Mouse (Mus musculus): ENCODE results near the gene Dgkb.

Dgkb gene

DNA sequence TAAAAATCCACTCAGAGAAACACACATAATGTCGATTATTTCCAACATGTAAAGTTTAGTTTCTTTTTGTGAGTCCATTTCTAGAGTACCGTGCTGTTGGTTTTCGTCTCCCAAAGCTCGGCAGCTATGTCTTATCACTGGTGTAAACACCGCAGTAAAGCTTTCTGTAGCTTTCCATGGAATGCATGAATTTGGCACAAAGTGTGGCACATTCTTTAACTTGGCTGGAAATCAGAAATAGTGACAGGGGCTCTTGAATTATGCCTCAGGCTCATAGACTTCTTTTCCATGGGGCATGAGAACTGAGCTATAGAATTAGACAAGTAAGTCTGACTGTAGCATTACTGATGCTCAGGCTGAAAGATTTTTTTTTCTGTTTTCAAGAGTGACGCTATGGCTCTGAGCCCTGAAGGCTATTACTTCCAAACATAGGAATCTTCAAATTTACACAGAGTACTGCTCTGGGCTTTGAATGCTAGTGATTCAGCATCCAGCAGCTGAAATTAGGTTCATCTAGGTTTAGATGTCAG is 179.0 kb downstream of the Dgkb start:
- DNase-seq: no peak

DNA sequence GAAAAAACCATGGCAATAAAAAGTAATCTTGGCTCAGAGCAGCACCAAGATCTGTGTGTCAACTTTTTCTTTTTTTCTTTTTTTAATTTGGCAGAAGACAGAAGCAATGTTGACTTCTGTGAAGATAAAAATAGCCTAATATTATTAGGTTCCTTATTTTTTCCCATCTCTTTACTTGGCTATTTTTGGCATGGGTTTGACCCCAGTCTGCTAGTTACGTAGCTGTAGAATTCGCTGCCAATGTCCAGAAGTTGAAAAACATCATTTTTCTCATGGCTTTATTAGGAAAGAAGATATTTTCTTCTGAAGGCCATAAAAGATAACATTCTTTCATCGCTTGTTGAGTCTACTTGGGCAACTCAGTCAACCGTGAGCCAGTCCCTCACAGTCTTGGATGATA is 200.1 kb downstream of the Dgkb start:
- no peak for DNase-seq

DNA sequence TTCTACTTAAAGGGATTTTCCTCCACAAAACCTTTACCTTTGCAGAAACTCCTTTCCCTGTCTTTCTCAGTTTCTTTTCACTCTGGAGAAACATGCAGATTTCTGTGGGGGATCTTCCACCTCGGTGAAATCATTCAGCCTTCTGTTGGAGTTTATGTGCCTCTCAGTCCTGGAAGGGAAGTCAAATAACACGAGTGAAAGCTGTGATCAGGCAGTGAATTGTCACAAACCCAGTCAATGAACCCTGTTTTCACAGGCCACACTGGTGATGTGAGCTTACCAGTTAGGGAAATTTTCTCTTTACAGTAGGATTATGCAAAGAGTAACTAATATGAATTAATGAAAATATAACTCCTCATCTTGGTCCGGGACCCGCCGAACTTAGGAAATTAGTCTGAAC is 229.7 kb downstream of the Dgkb start:
- no peak for DNase-seq

DNA sequence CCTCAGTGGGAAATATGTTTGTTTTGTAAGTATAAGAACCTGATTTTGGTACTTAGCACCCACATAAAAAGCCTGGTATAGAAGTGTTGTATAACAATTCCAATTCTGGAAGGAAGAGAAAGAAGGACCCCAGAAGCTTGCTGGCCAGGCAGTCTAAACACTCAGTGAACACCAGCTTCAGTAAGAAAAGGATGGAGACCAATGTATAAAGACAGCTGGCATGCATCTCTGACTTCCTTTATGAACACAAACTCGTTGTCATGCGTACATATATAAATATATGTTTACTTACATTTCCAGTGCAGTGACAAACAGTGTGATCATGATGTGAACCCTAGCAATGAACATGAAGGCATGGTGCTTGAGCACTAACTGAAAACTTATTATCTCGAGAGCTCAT is 270.7 kb downstream of the Dgkb start:
- DNase-seq: no peak

DNA sequence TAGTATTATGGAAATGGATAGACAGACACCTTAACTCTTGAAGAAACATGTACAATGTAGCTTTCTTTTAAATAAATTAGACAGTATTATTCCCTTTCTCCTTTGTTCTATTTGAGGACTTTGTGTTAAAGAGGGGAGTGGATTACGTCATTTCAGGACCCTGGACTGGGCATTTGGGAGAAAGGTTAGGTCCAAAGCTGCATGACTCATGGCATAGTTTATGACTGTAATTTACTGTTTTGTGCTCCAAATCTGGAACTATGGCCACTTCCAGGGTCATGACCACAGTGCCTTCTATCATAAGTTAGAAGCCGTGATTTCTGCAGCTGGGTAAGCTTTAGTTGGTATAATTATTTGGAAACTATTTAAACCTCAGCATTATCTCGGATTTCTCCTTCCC is 294.4 kb downstream of the Dgkb start:
- no peak for DNase-seq

DNA sequence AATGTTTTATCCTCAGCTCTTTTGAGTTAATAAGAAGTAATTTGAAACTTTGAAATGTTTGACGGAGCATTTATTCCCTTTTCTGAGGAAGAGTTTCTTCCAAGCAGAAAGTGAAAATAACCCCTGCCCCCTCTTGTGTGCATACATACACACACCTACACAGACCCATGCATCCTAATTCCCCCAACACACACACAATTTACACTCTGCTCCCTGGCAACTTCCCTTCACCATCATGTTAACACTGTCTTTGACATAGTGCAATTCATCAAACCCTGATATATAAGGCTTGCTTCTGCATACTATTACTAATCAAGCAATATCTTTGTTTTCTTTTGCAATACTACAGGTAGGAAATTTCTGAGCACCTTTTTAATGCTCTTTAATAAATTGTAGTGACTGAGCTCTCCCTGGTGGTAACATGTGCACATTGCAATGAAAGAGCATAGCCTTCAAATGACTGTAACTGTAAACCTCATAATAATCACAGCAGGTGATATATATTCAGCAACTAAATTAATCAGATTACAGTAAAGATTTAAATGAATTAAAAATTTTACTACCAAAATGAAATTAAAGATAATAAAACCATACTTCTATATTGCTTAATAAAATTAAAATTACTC is 297.6 kb downstream of the Dgkb start:
- DNase-seq: peak in 1 of 2 experiments; percentile 23

DNA sequence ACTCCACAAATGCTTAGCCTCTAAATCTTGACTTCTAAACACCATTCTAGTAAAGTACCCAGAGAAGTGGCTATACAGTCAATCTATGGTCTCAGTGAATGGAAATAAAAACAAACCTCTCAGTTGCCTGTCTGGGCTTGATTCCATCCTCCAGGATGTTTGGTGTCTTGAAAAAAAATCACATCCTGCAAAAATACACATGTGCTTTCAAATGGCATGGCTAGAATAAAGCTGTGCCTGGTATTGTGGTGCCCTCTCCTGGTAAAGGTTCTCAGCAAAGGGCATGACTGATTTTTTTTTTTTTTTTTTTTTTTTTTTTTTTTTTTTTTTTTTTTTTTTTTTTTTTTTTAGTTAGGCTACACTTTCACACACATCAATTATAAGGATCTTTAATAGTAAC is 306.0 kb downstream of the Dgkb start:
- peak in 1 of 2 experiments; percentile 3 for DNase-seq

DNA sequence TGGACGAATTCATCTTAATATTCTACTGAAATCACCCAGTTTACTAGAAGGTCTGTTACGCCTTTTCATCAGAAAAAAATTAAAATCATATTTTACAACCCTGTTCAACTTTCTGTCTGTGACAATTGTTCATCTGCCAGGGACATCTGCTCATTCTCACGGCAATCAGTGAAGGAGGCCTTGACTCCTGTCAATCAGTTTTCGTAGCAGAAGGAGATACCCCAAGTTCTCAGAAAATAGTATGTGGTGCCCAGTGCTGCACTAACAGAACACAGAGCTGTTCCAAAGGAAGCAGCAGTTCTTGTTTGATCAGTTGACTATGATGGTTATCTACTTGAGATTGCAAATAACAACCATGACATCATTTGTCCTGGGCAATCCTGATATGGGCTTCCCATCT is 307.8 kb downstream of the Dgkb start:
- no peak for DNase-seq

DNA sequence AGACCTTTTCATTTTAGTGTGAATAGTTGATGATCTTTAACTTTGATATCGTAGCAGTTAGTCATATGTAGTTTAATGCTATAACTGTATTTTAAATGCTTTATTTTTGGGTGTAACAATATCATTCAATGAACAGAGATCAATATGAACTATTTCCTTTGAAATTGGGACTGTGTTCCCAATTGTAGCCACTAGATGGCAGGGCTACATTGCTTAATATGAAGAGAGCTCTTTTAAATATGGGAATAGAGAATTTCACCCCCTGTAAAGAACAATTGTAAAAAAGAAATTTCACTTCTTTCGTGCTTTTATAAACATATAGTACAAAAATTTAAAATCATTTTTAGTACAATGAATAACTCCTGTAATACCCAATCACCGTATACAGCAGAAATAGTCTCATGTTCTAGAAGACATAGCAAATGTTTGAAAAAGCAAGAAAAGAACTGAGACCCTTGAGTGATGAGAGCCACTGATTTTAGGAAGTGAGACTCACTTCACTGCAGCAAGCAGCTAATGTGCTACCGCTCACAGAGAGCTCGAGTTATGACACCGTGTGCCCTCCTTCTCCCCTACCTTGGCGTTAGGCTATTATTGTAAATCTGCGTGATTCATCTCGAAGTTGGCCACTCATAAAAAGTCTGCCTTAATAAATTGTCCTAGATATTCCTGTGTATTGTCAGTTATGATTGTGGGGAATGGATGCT is 312.8 kb downstream of the Dgkb start:
- peak in 1 of 2 experiments; percentile 4 for DNase-seq

DNA sequence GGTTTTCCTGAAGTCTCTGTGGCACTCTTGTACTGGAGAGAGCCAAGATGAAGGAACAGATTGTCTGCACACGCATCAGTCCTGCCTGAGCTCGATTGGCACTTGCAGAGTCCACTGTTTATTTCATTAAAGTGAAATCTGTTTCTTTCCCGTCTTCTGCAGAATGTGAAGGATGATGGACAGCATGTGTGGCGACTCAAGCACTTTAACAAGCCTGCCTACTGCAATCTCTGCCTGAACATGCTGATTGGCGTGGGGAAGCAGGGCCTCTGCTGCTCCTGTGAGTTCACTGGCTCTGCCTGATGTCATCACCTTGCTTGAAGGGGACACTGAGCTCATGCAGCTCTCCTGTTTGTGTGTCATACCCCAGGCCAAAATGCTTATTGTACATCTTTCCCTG is 318.9 kb downstream of the Dgkb start:
- DNase-seq: no peak

DNA sequence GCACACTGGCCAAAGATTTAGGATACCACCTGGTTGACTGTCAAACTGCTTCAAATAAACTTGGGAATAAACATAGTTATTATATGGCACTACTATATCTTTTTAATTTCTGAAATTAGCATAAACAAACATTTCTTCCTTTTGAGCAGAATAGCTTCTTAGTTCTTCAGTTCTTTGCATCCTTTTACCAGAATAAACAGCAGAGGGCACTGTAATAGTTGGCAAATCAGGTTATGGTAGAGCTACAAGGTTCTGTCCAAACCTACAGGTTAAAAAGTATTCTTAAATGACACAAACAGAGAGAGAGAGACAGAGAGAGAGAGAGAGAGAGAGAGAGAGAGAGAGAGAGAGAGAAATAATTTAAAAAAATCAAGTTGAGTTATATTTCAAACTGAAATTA is 322.5 kb downstream of the Dgkb start:
- no peak for DNase-seq

DNA sequence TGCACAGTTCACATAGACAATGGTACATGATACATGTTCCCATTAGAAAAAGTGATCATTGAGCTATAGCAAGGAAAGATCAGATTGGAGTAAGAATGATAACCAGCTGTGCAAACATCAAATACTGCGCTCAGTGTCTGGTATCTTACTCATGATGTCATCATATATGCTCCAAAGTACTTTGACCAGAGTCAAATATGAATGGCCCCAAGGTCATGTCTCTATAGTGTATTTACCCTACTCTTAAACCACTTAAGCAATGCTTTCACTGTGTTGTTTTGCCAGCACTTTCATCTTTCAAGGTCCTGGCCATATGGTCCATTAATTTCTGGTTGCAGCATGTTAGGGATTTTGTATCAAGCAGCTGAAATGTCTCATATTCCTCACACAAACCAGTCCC is 415.1 kb downstream of the Dgkb start:
- no peak for DNase-seq

DNA sequence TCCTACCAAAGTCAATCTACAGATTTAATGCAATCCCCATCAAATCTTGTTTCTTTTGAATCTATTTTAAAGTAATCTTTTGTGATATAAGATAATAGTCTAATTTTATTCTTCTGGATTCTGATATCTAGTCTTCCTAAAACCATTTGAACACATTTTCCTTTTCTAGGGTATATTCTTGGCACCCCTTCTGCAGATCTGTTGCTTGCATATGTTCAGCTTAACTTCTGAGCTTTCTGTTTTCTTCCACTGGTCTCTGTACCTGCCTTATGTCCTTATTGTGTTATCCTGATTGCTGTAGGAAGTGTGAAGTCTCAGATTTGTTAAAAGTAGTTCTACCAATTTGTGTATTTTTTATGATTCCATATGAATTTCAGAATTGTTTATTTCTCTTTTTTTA is 451.3 kb downstream of the Dgkb start:
- DNase-seq: no peak

DNA sequence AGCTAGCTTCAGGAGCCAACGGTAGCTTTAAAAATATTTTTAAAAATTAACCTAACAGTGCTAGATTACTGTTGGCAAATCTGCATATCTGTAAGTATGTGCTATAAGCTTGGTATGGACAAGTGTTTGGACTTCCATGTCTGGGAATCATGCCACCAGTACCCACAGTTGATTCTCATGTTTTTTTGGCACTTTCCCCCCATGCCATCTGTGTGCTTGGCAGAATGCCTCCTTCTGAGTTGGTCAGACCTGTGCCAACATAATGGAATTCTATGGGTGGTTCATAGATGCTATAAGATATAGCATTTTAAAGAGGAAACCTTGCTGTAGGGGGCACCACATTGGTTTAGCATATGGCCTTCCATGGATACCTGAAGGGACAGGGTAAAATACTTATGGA is 484.0 kb downstream of the Dgkb start:
- no peak for DNase-seq

DNA sequence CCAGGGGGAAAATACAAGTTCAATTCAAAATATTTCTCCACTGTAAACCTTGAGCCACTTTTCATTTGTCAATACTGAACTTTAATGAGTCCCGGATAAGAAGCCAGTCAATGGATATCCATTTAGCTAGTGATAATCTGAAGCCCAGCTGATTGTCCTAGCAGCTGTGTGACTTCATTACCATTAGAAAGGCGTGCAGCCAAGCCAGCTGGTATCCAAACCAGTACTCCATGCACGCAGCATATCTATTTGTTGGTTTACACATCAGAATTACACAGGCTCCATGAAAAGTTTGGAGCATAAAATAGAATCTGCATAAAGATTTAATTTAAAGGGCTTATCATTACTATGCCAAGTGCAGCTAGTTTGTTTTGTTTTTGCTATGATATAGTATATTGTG is 486.3 kb downstream of the Dgkb start:
- DNase-seq: no peak

DNA sequence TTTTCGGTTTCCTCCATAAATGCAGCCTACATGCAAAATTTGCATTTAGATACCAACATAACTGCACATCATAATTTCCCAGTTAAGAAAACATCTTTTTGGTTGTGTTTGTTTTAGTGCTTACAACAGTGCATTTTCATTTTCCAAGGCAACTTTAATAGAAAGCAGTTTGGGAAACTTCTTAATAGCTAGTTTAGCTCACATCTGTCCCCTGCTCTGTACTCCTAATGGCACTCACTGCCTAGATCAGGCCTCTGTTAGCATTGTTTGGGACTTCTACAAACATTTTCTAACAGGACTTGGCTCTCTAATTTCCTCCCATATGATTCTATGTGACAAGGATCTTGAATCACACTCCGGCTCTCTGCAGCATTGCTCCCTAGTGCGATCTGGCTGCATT is 486.7 kb downstream of the Dgkb start:
- DNase-seq: no peak

DNA sequence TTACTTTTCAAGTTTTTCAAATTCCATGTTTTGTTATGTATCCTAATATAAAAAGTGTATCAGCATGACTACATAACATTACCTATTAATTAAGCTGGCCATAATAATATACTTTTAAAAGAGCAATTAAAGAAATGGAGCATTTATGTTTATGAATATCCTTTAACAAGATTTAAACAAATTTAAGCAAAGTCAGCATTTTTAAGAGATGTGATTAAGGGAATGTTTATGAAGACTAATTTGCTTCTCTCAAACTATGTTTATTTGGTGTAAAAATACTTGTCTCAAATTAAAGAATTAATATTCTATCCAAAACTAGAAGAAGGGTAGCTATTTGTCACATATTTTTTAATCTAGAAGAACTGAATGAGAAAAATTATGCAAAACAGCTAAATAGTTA is 492.4 kb downstream of the Dgkb start:
- no peak for DNase-seq

DNA sequence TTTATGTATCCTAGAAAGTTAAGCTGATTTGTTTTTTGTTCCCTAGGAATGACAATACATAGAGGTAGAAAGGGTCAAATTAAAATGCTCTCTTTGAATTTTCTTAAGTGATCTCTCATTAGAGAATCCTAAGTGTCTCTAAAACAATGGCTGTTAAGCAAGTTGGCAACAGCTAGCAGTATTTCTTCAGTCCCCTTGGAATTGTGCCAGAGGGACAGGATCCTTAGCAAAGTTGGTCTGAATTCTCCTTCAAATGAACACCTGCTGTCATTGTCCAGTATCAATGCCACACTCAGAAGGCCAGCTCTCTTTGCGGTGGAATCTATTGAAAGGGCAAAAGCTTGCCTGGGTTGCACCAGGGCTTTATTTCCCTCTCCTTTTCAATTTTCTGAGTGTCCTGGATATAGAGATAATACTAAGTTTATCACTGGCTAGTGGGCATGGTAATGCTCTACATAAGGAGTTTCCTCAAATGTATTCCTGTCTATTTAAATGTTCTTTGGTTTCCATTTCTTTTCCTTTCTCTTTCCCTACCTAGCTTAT is 510.3 kb downstream of the Dgkb start:
- no peak for DNase-seq

DNA sequence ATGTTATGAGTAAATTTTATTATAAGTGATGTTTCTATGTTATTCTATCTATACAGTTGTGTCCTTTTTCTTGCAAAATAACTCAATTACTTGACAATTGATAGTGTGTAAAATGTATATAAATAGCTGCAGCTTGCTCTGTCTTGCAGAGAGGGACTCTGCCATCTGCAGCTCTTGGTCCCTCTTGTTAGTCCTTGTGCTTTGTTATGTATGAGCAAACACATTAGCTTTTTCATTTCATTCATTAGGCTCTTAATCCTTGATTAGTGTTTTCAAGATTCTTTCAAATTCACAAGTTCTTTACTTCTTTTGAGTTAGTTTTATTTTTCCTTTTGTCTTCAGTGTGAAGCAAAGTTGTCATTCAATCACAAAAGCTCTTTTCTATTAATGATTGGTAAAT is 511.3 kb downstream of the Dgkb start:
- DNase-seq: no peak

DNA sequence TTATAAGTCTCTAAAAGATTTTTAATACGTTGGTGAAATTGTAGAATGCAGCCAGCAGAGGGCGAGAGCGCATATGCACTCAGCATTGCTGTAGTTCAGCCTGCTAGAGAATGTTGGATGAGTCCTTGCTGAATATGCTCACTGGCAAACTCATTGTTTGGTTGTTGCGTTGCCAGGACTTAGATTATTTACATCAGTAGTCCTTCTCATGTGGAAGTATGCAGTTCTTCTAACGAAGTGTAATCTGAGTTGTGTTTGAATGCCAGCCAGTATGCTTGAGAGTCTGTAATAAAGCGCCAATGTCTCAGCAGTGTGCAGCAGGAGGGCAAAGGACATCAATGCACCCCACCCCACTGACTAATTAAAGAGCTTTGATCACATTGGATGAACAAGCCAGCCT is 525.1 kb downstream of the Dgkb start:
- peak; percentile 13 to 41 for DNase-seq

DNA sequence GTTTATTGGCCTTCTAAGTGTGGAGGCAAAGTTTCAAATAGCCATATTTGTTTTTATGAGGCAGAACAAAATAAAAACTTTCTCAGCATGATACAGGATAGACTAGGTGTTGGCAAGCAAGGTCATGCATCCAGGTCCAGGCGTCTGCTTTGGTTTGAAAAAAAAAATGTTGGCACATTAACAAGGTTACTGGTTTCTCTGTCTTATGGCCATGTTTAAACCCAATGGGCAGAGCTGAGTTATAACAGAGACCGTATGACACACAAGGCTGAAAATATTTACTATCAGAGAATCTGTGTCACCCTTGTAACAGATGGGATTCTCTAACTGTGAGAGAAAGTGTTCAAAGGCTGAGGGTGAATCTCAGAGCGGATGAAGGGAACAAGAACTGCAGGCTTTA is 535.0 kb downstream of the Dgkb start:
- DNase-seq: no peak

DNA sequence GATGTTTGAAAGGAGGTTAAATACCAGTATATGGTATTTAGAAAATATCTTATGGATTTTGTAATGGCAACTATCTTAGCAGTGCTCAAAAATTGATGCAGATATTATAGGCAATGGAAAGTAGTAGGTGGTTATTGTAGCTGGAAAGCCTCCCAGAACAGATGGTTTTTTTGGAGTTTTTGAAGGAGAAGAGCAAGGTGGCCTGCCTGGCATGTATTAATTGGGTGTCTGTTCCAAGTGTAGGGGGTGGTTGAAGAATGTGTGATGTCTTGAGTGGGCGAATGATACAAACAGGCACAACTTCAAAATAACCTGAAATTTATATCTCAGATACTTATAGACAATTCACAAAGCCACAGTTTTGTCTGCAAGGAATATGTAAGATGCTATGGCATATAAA is 538.9 kb downstream of the Dgkb start:
- no peak for DNase-seq

DNA sequence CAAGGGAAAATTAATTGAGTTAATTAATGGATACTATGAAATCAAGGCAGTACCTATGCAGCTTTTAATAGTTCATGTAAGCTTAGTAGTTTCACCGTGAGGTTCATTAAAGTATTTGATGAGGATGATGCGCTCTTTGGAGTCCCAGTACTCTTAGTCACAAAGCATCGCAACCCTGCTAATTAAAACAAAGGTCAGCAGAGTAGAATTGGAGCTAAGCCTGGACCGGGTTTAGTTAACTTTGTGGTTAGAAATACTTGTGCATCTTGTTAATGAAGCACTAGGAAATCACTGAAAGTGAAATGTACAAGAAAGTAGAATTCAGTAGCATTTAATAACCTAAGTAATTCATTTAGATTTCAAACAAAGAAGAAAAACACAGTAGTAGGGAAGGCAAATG is 544.0 kb downstream of the Dgkb start:
- no peak for DNase-seq

DNA sequence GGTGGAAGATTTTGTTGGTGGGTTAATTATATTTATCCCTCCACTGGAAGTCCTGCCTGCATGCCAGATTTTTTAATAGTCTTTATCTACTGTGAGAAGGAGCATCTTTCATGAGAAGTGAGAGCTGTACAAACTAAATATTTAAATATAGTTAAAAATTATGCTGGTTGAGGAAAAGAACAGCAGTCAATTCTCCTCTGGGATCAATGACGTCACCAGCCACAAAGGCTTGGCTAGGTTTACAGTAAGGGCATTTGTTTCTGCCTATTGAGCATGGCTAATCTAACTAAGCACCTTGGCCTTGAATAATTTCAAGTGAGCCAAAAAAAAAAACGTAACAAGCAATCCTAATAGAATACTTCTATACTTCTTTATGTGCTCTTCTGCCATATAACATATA is 554.1 kb downstream of the Dgkb start:
- DNase-seq: no peak

DNA sequence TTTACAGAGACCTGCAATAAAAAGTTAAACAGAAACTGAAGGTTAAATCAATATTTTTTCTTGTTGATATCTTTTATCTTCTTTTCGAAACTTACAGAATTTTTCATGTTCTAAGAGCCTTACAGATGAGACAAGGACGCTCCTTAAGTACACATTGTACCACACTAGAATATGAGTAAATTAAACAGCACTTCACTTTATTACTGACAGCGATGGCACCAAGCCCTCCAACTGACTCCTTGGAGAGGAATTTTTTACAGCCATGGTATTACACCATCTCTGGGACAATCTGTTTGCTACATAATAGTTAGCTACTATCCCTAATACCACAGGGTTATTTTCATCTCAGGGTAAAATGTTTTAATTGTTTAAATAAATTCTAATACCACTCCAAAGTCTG is 556.6 kb downstream of the Dgkb start:
- DNase-seq: no peak
